Mouse (Mus musculus) heart, postnatal 14 days (tissue): ENCODE measurements around the gene Pank3. TPM values are rescaled to one million over a fixed set of nuclear protein-coding genes. Genes with fewer than 3 reads are reported as not detected.

Source experiments
- DNase-seq, 2 experiments: peaks; one replicate each; pipeline ENCODE4 v3.0.0; 2021 to 2022
- intact Hi-C: fragments of 180-260 bp; cut with DNase I; formaldehyde crosslinking; loops from one replicate; pipeline ENCODE4 v1.15.1; 2025
- long read RNA-seq, 2 experiments: library from polyadenylated mRNA; stranded (forward); transcript quantifications; one replicate each; pipeline ENCODE4 v2.0.0; 2021
- total RNA-seq, 2 experiments: library from RNA; stranded (reverse); gene quantifications; 2 replicates each; pipeline ENCODE4 v1.2.3; 2021

The Pank3 gene
- total RNA-seq = 10 to 100 TPM; 26.9 to 27.0 TPM
- long read RNA-seq, experiment 1, full-length matches to known transcripts = 5 of 6 reads
- long read RNA-seq, experiment 1, partial matches to known transcripts = 0 of 6 reads
- long read RNA-seq, experiment 1, other reads (novel, unspliced or antisense) = 1 of 6 reads
- long read RNA-seq, experiment 2, full-length matches to known transcripts = 3 of 5 reads
- long read RNA-seq, experiment 2, partial matches to known transcripts = 0 of 5 reads
- long read RNA-seq, experiment 2, other reads (novel, unspliced or antisense) = 2 of 5 reads

- intact Hi-C loops = no loop called here
- DNase-seq = peak; percentile 94 to 96
Measured at GRCm38 (mm10) chr11:35769188-35769745, at the start of gene Pank3. Gene Pank3 (plus strand): TSS chr11:35769484.

- DNase-seq = no peak
- intact Hi-C loops = no loop called here
Measured at GRCm38 (mm10) chr11:35723876-35724275, 45.4 kb upstream of the Pank3 start.

GRCm38 (mm10) chr11:35726341-35726846 is 42.9 kb upstream of the Pank3 start:
- DNase-seq = no peak
- intact Hi-C loops = no loop called here

GRCm38 (mm10) chr11:35728200-35728599 is 41.1 kb upstream of the Pank3 start:
- intact Hi-C loops = no loop called here
- no peak for DNase-seq

GRCm38 (mm10) chr11:35729186-35729585 is 40.1 kb upstream of the Pank3 start:
- intact Hi-C loops = no loop called here
- DNase-seq = no peak

GRCm38 (mm10) chr11:35732366-35732765 is 36.9 kb upstream of the Pank3 start:
- no peak for DNase-seq
- intact Hi-C loops = no loop called here

- no peak for DNase-seq
- intact Hi-C loops = no loop called here
Measured at GRCm38 (mm10) chr11:35736817-35737216, 32.5 kb upstream of the Pank3 start.

- no peak for DNase-seq
Measured at GRCm38 (mm10) chr11:35737262-35737661, 32.0 kb upstream of the Pank3 start.

GRCm38 (mm10) chr11:35738102-35738501 is 31.2 kb upstream of the Pank3 start:
- no peak for DNase-seq
- intact Hi-C loops = no loop called here

More at GRCm38 (mm10) chr11:35737262-35737661, 32.0 kb upstream of the Pank3 start:
- intact Hi-C loops = no loop called here

GRCm38 (mm10) chr11:35743586-35743985 is 25.7 kb upstream of the Pank3 start:
- intact Hi-C loops = no loop called here
- DNase-seq = no peak

- DNase-seq = peak in 1 of 2 experiments; percentile 12
- intact Hi-C loops = no loop called here
Measured at GRCm38 (mm10) chr11:35744571-35744970, 24.7 kb upstream of the Pank3 start.

GRCm38 (mm10) chr11:35750578-35750977 is 18.7 kb upstream of the Pank3 start:
- intact Hi-C loops = no loop called here
- DNase-seq = peak; percentile 44 to 52

- intact Hi-C loops = no loop called here
- DNase-seq = no peak
Measured at GRCm38 (mm10) chr11:35754906-35755418, 14.3 kb upstream of the Pank3 start.

- intact Hi-C loops = no loop called here
- no peak for DNase-seq
Measured at GRCm38 (mm10) chr11:35755546-35755945, 13.7 kb upstream of the Pank3 start.

GRCm38 (mm10) chr11:35756411-35757303 is 12.6 kb upstream of the Pank3 start:
- intact Hi-C loops = no loop called here
- no peak for DNase-seq

- intact Hi-C loops = no loop called here
- DNase-seq = no peak
Measured at GRCm38 (mm10) chr11:35760001-35760626, 9.2 kb upstream of the Pank3 start.

GRCm38 (mm10) chr11:35760627-35761003 is 8.7 kb upstream of the Pank3 start:
- intact Hi-C loops = no loop called here
- no peak for DNase-seq

- no peak for DNase-seq
- intact Hi-C loops = no loop called here
Measured at GRCm38 (mm10) chr11:35766845-35767244, 2.4 kb upstream of the Pank3 start.

- intact Hi-C loops = loop anchor here (5.0 kb wide), 1 partner anchor 62 kb away; the partner anchor contains the start of gene Rars
Measured at GRCm38 (mm10) chr11:35769746-35770437, 608 bp downstream of the Pank3 start.

More at GRCm38 (mm10) chr11:35769746-35770437, 608 bp downstream of the Pank3 start:
- DNase-seq = peak; percentile 80 to 82
